Mouse (Mus musculus) urinary bladder, postnatal 10 days (tissue): ENCODE data around the gene Nacc2.

Source experiments
- DNase-seq: peaks from one replicate; pipeline ENCODE4 v3.0.0; 2022; ENCODE audit warnings: low spot score

Nacc2 gene

DNA sequence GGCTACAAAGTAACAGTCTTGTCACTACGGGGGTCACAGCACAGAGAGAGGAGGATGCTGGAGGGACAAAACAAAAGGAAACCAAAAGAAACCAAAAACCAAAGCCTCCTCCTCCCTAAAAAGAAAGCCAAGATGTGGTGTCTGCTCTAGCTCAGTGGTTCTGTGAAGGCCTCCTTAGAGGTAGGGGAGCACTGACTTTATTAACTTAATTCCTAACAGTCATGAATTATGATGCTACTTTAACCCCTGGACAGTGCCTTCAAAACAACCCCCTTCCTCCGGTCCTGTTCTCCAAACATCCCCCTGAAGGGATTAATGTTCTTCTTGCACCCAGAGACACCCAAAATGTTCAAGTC lies 67.3 kb downstream of the Nacc2 start:
- DNase-seq = no peak

DNA sequence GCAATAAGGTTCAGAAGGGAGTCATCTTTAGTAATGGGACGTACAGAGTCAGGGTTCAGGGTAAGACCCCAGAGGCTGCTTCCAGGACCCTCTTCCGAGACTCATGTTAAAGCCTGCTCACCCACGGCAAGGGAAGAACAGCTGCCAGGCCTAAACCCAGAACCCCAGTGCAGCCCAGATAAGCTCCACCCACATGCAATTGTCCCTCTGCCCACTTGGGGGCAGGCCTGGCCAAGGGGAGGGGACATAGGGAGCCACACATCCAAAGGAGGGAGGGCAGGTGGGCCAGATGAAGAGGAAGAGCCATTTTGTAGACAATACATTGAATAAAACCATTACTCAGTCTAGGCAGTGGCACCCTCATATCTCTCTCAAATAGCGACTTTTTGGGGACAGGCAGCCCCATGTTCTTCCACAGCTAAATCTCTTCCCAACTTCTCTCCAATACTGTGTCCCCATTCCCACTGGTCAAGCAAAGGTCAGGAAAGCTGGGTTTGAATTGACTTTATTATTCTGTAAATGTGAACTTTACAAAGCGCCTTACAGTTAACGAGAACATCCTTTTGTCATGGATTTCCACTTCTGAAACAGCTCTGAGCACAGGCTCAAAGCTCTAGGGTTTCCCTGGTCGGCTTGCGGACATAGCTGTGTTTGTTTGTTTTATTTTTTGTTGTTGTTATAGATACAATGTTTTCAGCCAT lies 67.8 kb downstream of the Nacc2 start:
- no peak for DNase-seq

DNA sequence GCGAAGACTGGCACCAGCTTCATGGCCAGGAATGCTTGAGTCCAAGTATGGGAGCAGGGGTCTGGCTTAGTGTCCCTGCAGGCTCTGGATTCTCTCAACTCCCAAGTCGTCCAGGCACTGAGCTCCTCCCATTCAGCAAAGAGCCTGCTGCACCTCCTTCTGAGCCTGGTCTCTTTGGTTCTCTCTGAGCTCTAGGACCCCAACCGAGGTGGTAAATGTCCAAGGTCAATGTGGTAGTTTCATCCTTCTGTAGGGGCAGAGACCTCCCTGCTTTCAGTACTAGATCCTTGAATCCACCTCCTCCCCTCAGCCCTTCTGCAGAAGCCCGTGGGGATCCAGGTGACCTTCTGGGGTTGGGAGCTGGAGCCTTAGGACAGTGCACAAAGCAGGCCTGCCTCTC lies 70.2 kb downstream of the Nacc2 start:
- DNase-seq = no peak

DNA sequence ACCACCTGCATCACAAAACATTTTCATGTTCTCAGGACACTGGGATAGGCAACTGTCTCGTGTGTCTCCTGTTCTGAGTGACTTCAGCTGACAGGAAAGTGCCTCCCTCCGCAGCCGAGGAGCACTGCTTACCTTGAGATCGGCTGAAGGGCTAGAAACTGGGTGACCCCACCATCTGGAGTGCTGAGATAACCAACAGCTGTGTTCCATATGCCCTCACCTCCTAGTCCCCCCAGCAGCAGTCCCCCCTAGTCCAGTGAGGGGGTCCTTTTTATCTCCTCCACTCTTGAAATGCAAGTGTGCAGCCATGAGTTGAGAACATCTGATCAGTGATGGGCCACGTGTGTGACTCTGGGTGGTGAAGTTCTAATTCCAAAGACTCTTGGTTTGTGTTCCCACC lies 74.2 kb downstream of the Nacc2 start:
- DNase-seq = no peak

DNA sequence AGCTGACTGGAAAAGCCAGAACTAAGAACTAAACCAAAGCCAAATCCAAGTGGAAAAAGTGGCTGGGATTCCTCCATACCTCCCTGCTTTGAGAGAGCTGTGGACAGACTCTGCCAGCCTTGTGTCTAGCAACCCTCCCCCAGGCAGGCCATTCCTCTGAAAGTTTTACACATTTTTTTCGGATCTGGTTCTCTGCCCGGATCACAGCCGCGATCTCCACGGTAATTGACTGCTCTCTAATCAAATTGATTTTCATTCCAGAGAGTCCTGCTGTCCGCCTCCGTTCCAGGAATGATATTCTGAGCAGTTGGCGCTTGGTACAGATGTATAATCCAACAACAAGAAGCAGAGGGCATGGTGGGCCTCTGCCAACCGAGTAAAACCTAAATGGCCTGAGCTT lies 78.8 kb downstream of the Nacc2 start:
- no peak for DNase-seq

DNA sequence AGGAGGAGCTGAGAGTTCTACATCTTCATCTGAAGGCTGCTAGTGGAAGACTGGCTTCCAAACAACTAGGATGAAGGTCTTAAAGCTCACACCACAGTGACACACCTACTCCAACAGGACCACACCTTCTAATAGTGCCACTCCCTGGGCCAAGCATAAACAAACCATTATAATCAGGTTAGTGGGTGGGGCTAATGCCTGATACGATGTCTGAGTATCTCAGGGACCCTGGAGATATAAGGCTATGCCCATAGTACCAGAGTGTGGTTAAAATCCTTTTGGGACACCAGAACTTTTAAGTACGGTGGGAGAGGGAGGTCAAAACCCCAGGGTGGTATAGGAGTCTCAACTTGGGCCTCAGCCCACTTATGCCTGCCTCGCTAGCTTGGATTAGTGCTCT lies 80.4 kb downstream of the Nacc2 start:
- DNase-seq = no peak

DNA sequence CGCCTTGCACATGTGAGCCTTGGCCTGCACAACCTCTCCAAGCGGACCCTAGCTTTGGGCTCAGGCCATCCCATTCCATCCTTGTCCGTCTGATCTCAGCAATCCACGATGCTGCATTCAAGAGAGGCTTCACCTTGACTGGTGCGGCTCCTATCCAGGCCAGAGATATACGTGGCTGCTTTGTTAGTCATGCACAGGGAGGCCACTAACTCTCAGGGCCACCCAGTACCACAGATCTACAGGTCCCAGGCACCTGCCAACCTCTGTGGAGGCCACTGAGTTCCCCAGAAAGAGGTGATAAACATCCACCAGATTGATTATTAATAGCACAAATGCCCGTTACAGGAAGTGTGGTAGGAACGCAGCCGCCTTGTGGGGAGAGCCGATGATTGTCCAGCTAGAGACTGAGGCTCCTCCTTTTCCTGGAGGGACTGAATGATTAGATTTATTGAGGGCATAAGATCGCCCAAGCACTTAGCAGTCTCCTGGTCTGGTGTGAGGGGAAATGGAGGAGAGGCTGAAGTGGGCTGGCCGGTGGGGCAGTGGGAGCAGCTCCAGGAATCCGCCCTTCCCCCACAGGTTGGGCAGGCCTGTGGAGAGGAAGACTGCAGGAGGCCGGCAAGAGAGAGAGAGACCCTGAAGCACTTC lies 81.7 kb downstream of the Nacc2 start:
- DNase-seq = no peak

DNA sequence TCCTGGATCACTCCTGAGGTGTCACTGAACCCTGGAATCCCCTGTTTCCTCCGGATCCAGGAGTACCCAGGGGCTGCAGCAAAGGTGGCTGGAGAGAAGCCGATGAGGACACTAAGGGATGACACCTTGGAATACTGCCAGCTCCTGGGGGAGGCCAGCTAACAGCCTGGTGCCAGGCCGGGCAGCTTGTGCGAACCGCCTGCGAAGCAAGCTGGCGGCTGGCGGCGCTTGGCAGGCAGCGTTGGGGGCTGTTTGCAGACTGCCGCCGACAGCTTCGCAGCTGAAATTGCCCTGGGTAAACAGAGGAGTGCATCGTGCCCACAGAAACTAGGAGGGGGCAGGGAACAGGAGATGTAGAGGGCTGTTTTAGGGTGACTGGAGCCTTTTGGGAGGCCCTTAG lies 83.1 kb downstream of the Nacc2 start:
- DNase-seq = no peak

DNA sequence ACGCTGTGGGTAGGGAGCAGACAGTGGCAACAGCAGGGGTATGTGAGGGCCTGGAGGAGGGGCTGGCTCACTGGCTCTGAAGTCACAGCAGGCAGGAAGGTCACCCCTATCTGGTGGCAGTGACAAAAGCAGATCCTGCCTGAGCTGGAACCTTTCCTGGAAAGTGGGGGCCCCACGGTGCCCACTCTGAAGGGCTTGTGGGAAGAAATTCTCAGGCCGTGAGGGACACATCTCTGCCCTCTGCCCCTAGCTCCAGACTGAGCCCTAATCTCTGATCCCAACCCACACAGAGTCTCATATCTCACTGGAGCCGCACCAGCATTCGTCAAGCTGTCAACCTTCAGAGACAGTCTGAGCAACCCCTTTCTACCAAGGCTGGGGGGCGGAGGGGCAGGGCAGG lies 85.6 kb downstream of the Nacc2 start:
- no peak for DNase-seq

DNA sequence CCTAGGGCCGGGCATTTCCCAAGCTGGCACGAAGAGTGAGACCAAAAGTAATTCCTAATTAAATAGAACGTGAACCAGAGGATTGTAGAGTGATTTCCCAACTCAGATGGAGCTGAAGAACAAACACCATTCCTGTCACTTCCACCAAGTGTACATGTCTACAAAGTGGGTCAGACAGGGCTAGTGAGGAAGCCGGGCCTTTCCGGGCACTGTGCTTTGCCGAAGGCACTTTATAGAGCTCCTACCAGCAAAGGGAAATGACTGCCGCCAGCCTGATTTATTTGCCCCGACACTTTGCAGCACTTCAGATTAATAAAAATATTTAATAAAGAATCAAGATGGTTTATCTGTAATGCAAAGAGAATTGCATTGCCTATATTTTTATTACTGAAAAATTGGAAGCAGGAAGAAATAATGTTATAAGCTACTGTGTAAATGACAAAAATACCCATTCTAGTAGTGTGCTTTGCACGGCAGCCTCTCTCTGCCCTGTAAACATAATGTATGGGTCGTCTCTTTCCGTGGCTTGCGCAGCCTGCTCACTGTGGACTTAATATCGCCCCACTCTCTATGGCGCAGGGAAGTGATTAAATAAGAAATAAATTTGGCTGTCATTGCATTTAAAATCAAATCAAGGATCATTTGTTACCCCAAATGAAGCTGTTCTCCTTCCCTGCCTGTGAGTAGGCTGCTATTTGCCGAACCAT lies 88.5 kb downstream of the Nacc2 start:
- DNase-seq = no peak

DNA sequence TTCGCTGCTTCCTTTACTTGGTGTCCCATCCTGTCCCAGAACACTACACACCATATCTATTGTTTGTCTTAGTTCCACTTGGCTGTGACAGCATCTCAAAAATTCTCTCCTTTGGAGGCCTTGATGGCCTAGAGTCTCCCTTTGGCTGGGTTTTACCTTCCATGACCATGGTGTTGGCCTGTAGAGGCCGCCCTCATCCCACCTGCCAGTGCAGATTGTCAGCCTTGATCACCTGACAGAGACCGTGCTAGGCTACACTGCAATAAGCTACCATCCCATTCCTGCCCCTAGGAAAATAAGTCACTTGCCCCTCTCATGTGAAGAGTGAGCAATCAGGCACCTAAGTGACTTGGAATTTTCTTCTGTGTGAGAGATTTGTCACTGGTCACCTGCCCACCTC lies 92.7 kb downstream of the Nacc2 start:
- DNase-seq = no peak

DNA sequence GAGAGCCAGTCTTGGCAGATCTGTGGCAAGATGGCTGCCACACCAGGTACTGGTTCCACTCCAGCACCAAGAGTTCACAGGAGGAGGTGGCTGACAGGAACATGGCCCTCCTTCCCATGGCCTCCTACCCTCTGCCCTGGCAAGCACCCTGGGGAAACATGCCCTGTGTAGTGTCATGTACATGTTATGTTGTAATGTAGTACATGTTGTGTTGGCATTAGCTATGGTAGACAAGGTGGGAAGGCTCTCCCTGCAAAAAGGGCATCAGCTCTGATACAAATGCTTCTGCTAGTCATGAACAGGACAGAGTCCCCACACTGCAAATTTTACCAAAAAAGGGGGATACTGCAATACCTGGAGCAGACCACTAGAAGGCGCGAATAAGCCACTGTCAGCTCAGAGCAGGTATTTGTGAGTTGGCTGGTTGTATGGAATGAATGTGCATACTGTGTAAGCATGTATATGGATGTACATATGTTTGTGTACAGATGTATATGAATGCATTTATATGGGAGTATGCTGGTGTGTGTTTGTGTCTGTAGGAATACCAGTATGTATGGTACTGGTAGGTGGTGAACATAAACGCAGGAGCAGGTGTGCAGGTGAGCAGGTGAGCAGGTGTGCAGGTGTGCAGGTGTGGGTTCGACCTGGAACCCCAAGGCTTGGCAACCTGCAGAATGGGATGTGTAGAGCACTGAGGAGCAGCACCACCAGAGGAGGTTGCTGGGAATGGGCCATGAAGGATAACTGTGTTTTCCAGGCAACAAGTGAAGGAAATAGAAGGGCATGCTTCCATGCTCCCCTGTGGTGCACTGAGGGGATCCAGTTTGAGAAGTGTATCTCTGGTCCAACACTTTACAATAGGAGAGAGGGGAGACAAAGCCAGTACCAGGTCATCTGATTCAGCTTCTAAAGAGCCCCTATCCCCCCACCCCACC lies 98.6 kb downstream of the Nacc2 start:
- DNase-seq = no peak

DNA sequence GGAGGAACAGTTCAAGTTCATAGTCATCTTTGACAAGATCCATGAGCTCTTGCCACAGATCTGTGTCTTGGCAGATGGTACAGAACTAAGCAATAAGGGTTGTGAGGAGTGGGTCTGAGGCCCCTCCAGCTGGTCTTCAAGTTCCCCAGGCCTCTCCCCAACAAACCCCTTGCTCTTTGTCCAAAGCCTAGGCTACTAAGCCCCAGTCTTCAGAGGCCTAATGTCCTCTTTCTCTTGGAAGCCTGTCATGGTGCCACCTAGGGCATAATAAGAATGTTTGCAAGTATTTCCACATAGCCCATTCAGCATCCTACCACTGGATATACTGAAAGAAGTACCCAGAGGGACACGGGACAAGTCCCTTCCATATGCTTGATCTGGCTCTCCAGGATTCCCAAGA lies 100.4 kb downstream of the Nacc2 start:
- no peak for DNase-seq

DNA sequence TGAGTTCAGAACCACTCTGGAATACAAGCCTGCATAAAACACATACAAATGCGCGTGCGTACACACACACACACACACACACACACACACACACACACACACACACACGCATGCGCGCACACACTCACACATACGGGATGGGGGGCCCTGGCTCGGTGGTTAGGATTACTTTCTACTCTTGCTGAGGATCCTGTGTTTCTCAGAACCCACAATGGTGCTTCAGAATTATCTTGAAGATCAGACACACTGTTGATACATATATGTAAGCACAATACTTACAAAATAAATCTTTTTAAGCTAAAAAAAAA lies 100.8 kb downstream of the Nacc2 start:
- no peak for DNase-seq

DNA sequence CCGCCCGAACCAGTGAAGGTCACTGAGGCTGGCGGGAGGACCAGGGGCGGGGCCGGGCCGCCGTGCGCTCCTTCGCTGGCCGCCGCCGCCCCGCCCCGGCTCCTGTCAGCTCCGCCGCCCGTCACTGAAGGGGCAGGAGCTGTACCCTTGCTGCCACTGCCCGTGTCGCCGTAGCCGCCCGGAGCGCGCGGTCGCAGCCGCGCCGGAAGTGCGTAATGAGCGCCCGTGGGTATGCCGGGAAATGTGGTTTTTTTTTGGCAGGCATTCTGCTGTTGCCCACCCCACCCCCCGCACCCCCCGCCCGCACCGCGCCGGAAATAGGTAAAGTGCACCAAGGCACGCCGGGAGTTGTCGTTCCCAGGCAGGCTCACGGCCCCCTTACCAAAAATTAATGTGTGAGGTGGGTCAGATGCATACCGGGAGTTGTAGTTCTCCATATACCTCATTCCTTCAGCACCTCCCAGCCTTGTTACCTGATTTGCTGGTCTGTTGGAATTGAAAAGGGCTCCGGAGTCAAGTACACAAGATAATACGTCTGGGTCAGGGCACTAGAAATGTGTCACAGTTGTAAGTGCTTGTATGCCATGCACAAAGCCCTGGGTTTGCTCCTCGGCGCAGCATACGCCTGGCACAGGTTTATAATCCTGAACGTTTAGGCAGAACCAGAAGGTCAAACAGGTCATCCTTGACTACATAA lies 101.3 kb downstream of the Nacc2 start, which contains the start of gene Ubac1:
TSS of gene Ubac1 (minus strand) at position 187 of the 697 bp plus-strand sequence.
- DNase-seq = peak; percentile 49

DNA sequence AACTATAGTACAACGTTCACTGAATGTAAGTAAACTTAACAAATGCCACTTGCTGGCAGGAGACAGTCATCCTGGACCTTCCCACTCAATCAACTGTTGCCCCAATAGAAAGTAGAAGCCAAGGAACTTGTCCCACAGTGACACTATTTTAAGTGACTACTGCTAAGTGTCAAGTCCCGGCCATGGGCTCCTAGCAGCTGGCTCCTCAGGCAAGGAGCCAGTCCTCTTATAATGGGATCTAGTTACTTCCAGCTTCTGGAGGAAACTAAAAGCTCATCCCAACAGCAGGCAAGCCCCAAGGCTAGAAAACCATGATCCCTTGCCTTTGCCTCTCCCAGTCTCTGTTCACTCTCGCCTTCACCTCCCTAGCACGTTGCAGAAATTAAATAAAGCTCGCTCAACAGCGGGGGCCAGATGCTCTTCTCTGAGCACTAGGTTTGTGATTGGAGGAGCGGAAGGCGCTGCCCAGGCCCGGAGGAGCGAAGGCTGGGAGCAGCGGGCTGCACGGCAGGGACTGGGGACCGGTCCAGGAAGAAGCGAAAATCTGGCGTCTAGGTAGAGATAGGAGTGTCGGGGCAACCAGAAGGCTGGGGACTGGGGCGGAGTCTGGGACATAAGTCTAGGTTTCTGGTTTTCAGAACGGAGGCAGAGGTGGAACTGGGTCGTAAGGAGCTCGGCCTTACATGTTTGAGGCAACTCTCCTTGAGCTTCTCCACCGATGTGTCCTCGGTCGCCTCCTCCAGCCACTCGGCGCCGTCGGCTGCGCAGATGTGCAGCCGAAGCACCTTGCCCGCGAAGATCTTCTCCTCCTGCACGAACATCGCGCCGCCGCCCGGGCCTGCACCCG lies 102.1 kb downstream of the Nacc2 start:
- no peak for DNase-seq

DNA sequence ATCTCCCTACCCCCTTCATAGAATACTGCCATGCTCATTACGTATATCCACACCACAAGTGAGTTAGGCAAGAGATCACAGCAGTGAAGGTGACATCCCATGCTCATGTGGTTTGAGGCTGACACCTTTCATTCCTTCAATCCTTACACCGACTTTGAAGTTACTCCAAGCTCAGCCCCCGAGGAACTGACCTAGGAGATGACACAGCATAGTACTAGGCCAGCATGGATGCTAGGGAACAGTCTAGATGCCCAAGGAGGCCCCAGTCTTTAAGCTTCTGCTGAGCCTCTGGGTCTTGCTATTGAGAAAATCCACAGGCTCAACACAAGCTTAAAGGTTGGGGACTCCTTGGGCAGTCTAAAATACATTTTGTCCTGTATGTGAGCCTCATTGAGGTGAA lies 103.1 kb downstream of the Nacc2 start:
- DNase-seq = no peak

DNA sequence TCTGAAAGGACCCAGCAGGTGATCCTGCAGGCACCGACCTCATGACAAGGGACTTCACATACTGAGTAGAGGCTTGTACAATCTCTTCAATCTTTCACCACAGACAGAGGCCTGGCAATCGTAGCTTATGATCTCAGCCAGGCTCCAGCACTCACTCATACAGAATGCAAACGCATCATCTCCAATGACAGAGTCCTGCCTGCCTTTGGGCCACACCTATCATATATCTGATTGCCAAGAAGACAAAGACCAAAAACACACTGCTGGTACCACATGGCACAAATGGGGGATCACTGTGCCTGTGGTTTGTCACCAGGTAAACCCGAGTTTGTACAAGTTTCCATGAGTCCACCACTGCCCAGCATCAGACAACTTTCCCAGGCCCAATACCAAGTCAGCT lies 105.7 kb downstream of the Nacc2 start:
- no peak for DNase-seq

DNA sequence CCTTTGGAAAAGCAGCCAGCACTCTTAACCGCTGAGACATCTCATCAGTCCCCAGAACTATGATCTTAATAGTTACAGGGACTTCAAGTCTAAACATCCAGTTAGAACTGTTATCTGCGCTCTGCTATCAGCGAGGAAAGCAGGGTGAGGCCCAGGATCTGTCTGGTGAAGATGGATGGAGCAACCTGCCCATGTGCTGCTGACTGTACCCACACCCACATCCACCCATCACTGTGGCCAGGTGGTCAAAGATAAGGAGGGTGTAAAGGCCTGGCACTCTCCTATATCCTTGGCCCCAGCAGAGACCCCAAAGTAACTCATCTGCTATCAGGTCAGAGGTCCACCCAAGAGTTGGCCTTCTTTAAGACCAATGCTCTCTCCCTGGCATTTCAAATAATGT lies 109.3 kb downstream of the Nacc2 start:
- no peak for DNase-seq

DNA sequence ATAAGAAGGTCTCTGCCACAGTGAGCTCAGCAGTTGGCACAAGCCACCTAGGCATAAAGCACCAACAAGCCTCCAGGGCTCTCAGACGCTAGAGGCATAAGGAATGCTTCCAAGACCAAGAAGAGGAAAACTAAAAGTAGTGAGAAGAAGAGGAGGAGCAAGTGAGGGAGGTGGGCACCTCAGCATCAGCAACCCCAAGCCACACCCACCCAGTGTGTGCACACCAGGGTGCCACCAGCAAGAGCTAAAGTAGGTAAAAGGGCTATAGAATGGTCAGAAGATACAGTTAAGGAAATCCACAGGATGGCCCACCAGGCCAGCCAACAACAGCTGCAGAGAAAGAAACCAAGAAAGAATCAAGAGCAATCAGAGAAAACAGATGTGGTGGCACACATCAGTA lies 111.6 kb downstream of the Nacc2 start:
- DNase-seq = no peak
